Mouse (Mus musculus) heart, postnatal 0 days (tissue): ENCODE data around the gene Acot9. TPM values are rescaled to one million over a fixed set of nuclear protein-coding genes. Genes with fewer than 3 reads are reported as not detected.

Experiments
- ATAC-seq: fragments of 200-750 bp; cut with Nextera tagmentation; 2 replicates; pipeline ENCODE4 v1.8.0; 2017; ENCODE audit warnings: low read depth, moderate number of reproducible peaks, moderate library complexity; ENCODE audit not compliant: insufficient read depth
- DNase-seq: peaks from one replicate; pipeline ENCODE4 v3.0.0-alpha.2; 2016; ENCODE audit warnings: low spot score
- H3K27ac ChIP-seq: fragments of 300-500 bp; sonication (generic); 2 replicates; pipeline ENCODE4 v1.5.1; 2014; ENCODE audit warnings: low read depth, mild to moderate bottlenecking
- H3K27me3 ChIP-seq: fragments of 300-500 bp; sonication (generic); 2 replicates; pipeline ENCODE4 v1.6.1; 2014; ENCODE audit warnings: low read length, mixed read lengths; ENCODE audit not compliant: control insufficient read depth, insufficient read depth
- H3K36me3 ChIP-seq: fragments of 300-500 bp; sonication (generic); replicated peaks from 2 replicates; pipeline ENCODE4 v1.6.1; 2014; ENCODE audit warnings: low read length, mixed read lengths; ENCODE audit not compliant: control insufficient read depth, insufficient read depth
- H3K4me1 ChIP-seq: fragments of 300-500 bp; sonication (generic); 2 replicates; pipeline ENCODE4 v1.6.1; 2014; ENCODE audit warnings: antibody characterized with exemption; ENCODE audit not compliant: control insufficient read depth, insufficient read depth
- H3K4me2 ChIP-seq: fragments of 300-500 bp; sonication (generic); 2 replicates; pipeline ENCODE4 v1.6.1; 2014; ENCODE audit warnings: low read depth, mild to moderate bottlenecking, low read length, moderate library complexity
- H3K4me3 ChIP-seq: fragments of 300-500 bp; sonication (generic); 2 replicates; pipeline ENCODE4 v1.5.1; 2014; ENCODE audit warnings: low read depth, low read length
- H3K9ac ChIP-seq: fragments of 300-500 bp; sonication (generic); replicated peaks from 2 replicates; pipeline ENCODE4 v1.6.1; 2014; ENCODE audit warnings: low read depth, low read length, mixed read lengths
- H3K9me3 ChIP-seq: fragments of 300-500 bp; sonication (generic); replicated peaks from 2 replicates; pipeline ENCODE4 v1.6.1; 2016; ENCODE audit warnings: low read length; ENCODE audit not compliant: control insufficient read depth
- CTCF ChIP-seq: IDR thresholded peaks from 2 replicates; pipeline ENCODE4 v1.5.1; 2016; ENCODE audit warnings: antibody characterized with exemption, control low read depth, low read depth
- EP300 ChIP-seq: IDR thresholded peaks from 2 replicates; pipeline ENCODE4 v1.6.1; 2016; ENCODE audit warnings: antibody characterized with exemption, low read depth
- WGBS: fragments of 180-500 bp; shearing (Covaris S2); extraction: QIAGEN DNeasy Blood & Tissue Kit; methylation state at CpG from one replicate; pipeline ENCODE4 v1.1.7; 2014; 5-methylcytosine and 5-hydroxymethylcytosine counted together
- polyA plus RNA-seq: library from polyadenylated mRNA; unstranded; fragments of >200 nt; fragmentation: Nextera tagmentation; extraction: Ambion mirVana; gene quantifications from 2 replicates; pipeline ENCODE4 v1.2.1, GENCODE M21; 2015
- total RNA-seq: library from RNA; depleted of rRNA; stranded (reverse); fragments of >200 nt; gene quantifications from 2 replicates; pipeline ENCODE4 v1.2.3, GENCODE M21; 2014; ENCODE audit warnings: low replicate concordance

The Acot9 gene
- total and polyA plus RNA-seq, 2 experiments from 2014 or later, result 36.3 to 44.2 TPM

- DNase-seq, result no peak
- Histone ChIP-seq H3K4me1 (no peaks in the 10 kb centered on the region), H3K4me2 (no peak overlapping the region), H3K36me3 (no peaks in the 10 kb centered on the region), H3K9ac (no peak overlapping the region), H3K9me3 (no peaks in the 10 kb centered on the region), H3K27ac (no peak overlapping the region), H3K27me3 (no peaks in the 10 kb centered on the region), H3K4me3 (no peak overlapping the region)
- ATAC-seq, result no peak
- no peak for TF ChIP-seq EP300
- TF ChIP-seq CTCF, result no peak
Measured at GRCm38 (mm10) chrX:155256856-155257255, 5.4 kb upstream of the Acot9 start.

- ATAC-seq, result no peak
- TF ChIP-seq CTCF (no peak), EP300 (0 out of 2 replicates have a peak, but pooled peaks have one; percentile 9)
- WGBS, result 13% methylated on average over 1 of the region's 1 CpGs
- Histone ChIP-seq H3K4me2 (peak overlapping the region; percentile 60), H3K4me1 (no peaks in the 10 kb centered on the region), H3K36me3 (no peaks in the 10 kb centered on the region), H3K9me3 (no peaks in the 10 kb centered on the region), H3K4me3 (peak overlapping the region; percentile 68), H3K9ac (peak overlapping the region; percentile 79), H3K27ac (peak overlapping the region; percentile 91; the same call in 1 of the 2 replicates), H3K27me3 (no peaks in the 10 kb centered on the region)
- no peak for DNase-seq
Measured at GRCm38 (mm10) chrX:155262915-155263252, 641 bp downstream of the Acot9 start.

GRCm38 (mm10) chrX:155278483-155278882, 16.2 kb downstream of the Acot9 start:
- ATAC-seq, result no peak

GRCm38 (mm10) chrX:155280427-155281044, 18.3 kb downstream of the Acot9 start:
- H3K27ac ChIP-seq, result no peak overlapping the region
- H3K4me1 ChIP-seq, result no peaks in the 10 kb centered on the region
- no peak for ATAC-seq
- no peaks in the 10 kb centered on the region for H3K9me3 ChIP-seq
- no peaks in the 10 kb centered on the region for H3K36me3 ChIP-seq
- 29% methylated on average over 1 of the region's 1 CpGs for WGBS
- H3K4me3 ChIP-seq, result no peak overlapping the region
- DNase-seq, result no peak
- no peak overlapping the region for H3K4me2 ChIP-seq
- no peaks in the 10 kb centered on the region for H3K27me3 ChIP-seq
- no peak overlapping the region for H3K9ac ChIP-seq
- TF ChIP-seq CTCF, result no peak
- TF ChIP-seq EP300, result no peak

More at GRCm38 (mm10) chrX:155278483-155278882, 16.2 kb downstream of the Acot9 start:
- peaks cover 11% of the 10 kb centered on the region; the same call in 1 of the 2 replicates for H3K36me3 ChIP-seq
- WGBS, result 61% methylated on average over 4 of the region's 4 CpGs
- H3K4me3 ChIP-seq, result no peak overlapping the region
- no peak for DNase-seq
- H3K4me1 ChIP-seq, result no peaks in the 10 kb centered on the region
- no peak overlapping the region for H3K9ac ChIP-seq
- no peak overlapping the region for H3K27ac ChIP-seq
- H3K9me3 ChIP-seq, result no peaks in the 10 kb centered on the region
- H3K27me3 ChIP-seq, result no peaks in the 10 kb centered on the region
- TF ChIP-seq CTCF, result no peak
- no peak for TF ChIP-seq EP300
- H3K4me2 ChIP-seq, result no peak overlapping the region

- Histone ChIP-seq H3K4me2 (no peak overlapping the region), H3K27me3 (no peaks in the 10 kb centered on the region), H3K4me3 (no peak overlapping the region), H3K4me1 (no peaks in the 10 kb centered on the region), H3K27ac (no peak overlapping the region), H3K36me3 (no peaks in the 10 kb centered on the region), H3K9ac (no peak overlapping the region), H3K9me3 (no peaks in the 10 kb centered on the region)
- 90% methylated on average over 2 of the region's 2 CpGs for WGBS
- ATAC-seq (no peak), DNase-seq (no peak)
- no peak for TF ChIP-seq EP300
- TF ChIP-seq CTCF, result no peak
Measured at GRCm38 (mm10) chrX:155306390-155306789, 44.1 kb downstream of the Acot9 start.

GRCm38 (mm10) chrX:155318005-155318404, 55.8 kb downstream of the Acot9 start:
- TF ChIP-seq CTCF (peak; percentile 63), EP300 (no peak)
- no peaks in the 10 kb centered on the region for H3K4me1 ChIP-seq
- no peaks in the 10 kb centered on the region for H3K27me3 ChIP-seq
- H3K36me3 ChIP-seq, result no peaks in the 10 kb centered on the region
- H3K9ac ChIP-seq, result no peak overlapping the region
- ATAC-seq (no peak), DNase-seq (peak; percentile 23)
- no peak overlapping the region for H3K27ac ChIP-seq
- no peaks in the 10 kb centered on the region for H3K9me3 ChIP-seq
- H3K4me3 ChIP-seq, result no peak overlapping the region
- WGBS, result 41% methylated on average over 4 of the region's 4 CpGs
- H3K4me2 ChIP-seq, result no peak overlapping the region
